Mouse (Mus musculus): ENCODE results near the gene 1700025G04Rik. TPM values are rescaled to one million over a fixed set of nuclear protein-coding genes. Genes with fewer than 3 reads are reported as not detected.

1700025G04Rik gene
- polyA plus RNA-seq, 2 experiments: 24.3 to 36.4 TPM

- H3K27me3 ChIP-seq (ENCODE audit: control insufficient read depth, insufficient read depth, low read length): no peaks in the 10 kb centered on the region
- 75% methylated on average over 8 of the region's 8 CpGs for WGBS
- no peak overlapping the region for H3K9ac ChIP-seq (ENCODE audit: low read depth, low read length, severe bottlenecking)
- ATAC-seq (ENCODE audit: low FRiP score, low read depth) (no peak), DNase-seq (ENCODE audit: low spot score) (no peak)
- H3K9me3 ChIP-seq (ENCODE audit: control insufficient read depth, low read length): no peaks in the 10 kb centered on the region
- H3K36me3 ChIP-seq (ENCODE audit: control insufficient read depth, insufficient read depth, low read length): peaks cover 10% of the 10 kb centered on the region; the same call in 1 of the 2 replicates
- H3K4me2 ChIP-seq (replicated peaks; ENCODE audit: low read depth, low read length, severe bottlenecking): no peak overlapping the region
- no peak for TF ChIP-seq POLR2A (IDR thresholded peaks at IDR 0.05; ENCODE audit: borderline replicate concordance, extremely low read depth, insufficient read depth, insufficient read length)
- no peak overlapping the region for H3K27ac ChIP-seq (replicated peaks; ENCODE audit: low read depth, low read length)
- peaks cover 12% of the 10 kb centered on the region for H3K4me1 ChIP-seq (ENCODE audit: control insufficient read depth, insufficient read depth, low read length)
- H3K4me3 ChIP-seq (replicated peaks; ENCODE audit: low read length): no peak overlapping the region
Observed at GRCm38 (mm10) chr1:152008473-152008991, 81.4 kb downstream of the 1700025G04Rik start.

GRCm38 (mm10) chr1:152006529-152006928 lies 83.4 kb downstream of the 1700025G04Rik start:
- Histone ChIP-seq H3K4me2 (replicated peaks; ENCODE audit: low read depth, low read length, severe bottlenecking) (no peak overlapping the region), H3K27me3 (ENCODE audit: control insufficient read depth, insufficient read depth, low read length) (no peaks in the 10 kb centered on the region), H3K36me3 (ENCODE audit: control insufficient read depth, insufficient read depth, low read length) (peaks cover 10% of the 10 kb centered on the region), H3K4me1 (ENCODE audit: control insufficient read depth, insufficient read depth, low read length) (peaks cover 12% of the 10 kb centered on the region), H3K9ac (ENCODE audit: low read depth, low read length, severe bottlenecking) (no peak overlapping the region), H3K27ac (replicated peaks; ENCODE audit: low read depth, low read length) (no peak overlapping the region), H3K4me3 (replicated peaks; ENCODE audit: low read length) (no peak overlapping the region), H3K9me3 (ENCODE audit: control insufficient read depth, low read length) (no peaks in the 10 kb centered on the region)
- DNase-seq (ENCODE audit: low spot score): no peak
- TF ChIP-seq POLR2A (IDR thresholded peaks at IDR 0.05; ENCODE audit: borderline replicate concordance, extremely low read depth, insufficient read depth, insufficient read length): no peak
- no peak for ATAC-seq (ENCODE audit: low FRiP score, low read depth)
- WGBS: 87% methylated on average over 6 of the region's 6 CpGs

GRCm38 (mm10) chr1:152004509-152004908 lies 85.4 kb downstream of the 1700025G04Rik start:
- peaks cover 11% of the 10 kb centered on the region for H3K4me1 ChIP-seq (ENCODE audit: control insufficient read depth, insufficient read depth, low read length)
- H3K9me3 ChIP-seq (ENCODE audit: control insufficient read depth, low read length): no peaks in the 10 kb centered on the region
- DNase-seq (ENCODE audit: low spot score) (no peak), ATAC-seq (ENCODE audit: low FRiP score, low read depth) (no peak)
- no peak overlapping the region for H3K27ac ChIP-seq (replicated peaks; ENCODE audit: low read depth, low read length)
- WGBS: 90% methylated on average over 6 of the region's 6 CpGs
- TF ChIP-seq POLR2A (IDR thresholded peaks at IDR 0.05; ENCODE audit: borderline replicate concordance, extremely low read depth, insufficient read depth, insufficient read length): no peak
- no peaks in the 10 kb centered on the region for H3K27me3 ChIP-seq (ENCODE audit: control insufficient read depth, insufficient read depth, low read length)
- no peak overlapping the region for H3K9ac ChIP-seq (ENCODE audit: low read depth, low read length, severe bottlenecking)
- no peak overlapping the region for H3K4me3 ChIP-seq (replicated peaks; ENCODE audit: low read length)
- peaks cover 10% of the 10 kb centered on the region for H3K36me3 ChIP-seq (ENCODE audit: control insufficient read depth, insufficient read depth, low read length)
- no peak overlapping the region for H3K4me2 ChIP-seq (replicated peaks; ENCODE audit: low read depth, low read length, severe bottlenecking)

- no peak overlapping the region for H3K4me3 ChIP-seq (replicated peaks; ENCODE audit: low read length)
- no peak overlapping the region for H3K27ac ChIP-seq (replicated peaks; ENCODE audit: low read depth, low read length)
- ATAC-seq (ENCODE audit: low FRiP score, low read depth) (no peak), DNase-seq (ENCODE audit: low spot score) (no peak)
- peaks cover 19% of the 10 kb centered on the region for H3K4me1 ChIP-seq (ENCODE audit: control insufficient read depth, insufficient read depth, low read length)
- no peaks in the 10 kb centered on the region for H3K9me3 ChIP-seq (ENCODE audit: control insufficient read depth, low read length)
- no peak for TF ChIP-seq POLR2A (IDR thresholded peaks at IDR 0.05; ENCODE audit: borderline replicate concordance, extremely low read depth, insufficient read depth, insufficient read length)
- H3K36me3 ChIP-seq (ENCODE audit: control insufficient read depth, insufficient read depth, low read length): peaks cover 5% of the 10 kb centered on the region; the same call in 1 of the 2 replicates
- no peak overlapping the region for H3K9ac ChIP-seq (ENCODE audit: low read depth, low read length, severe bottlenecking)
- H3K27me3 ChIP-seq (ENCODE audit: control insufficient read depth, insufficient read depth, low read length): no peaks in the 10 kb centered on the region
- WGBS: 37% methylated on average over 5 of the region's 5 CpGs
- H3K4me2 ChIP-seq (replicated peaks; ENCODE audit: low read depth, low read length, severe bottlenecking): no peak overlapping the region
Observed at GRCm38 (mm10) chr1:152000461-152000860, 89.5 kb downstream of the 1700025G04Rik start.

GRCm38 (mm10) chr1:151999424-151999842 lies 90.5 kb downstream of the 1700025G04Rik start:
- WGBS: 49% methylated on average over 7 of the region's 7 CpGs
- ATAC-seq (ENCODE audit: low FRiP score, low read depth) (no peak), DNase-seq (ENCODE audit: low spot score) (no peak)
- Histone ChIP-seq H3K4me3 (replicated peaks; ENCODE audit: low read length) (no peak overlapping the region), H3K9me3 (ENCODE audit: control insufficient read depth, low read length) (no peaks in the 10 kb centered on the region), H3K4me1 (ENCODE audit: control insufficient read depth, insufficient read depth, low read length) (peaks cover 19% of the 10 kb centered on the region), H3K27me3 (ENCODE audit: control insufficient read depth, insufficient read depth, low read length) (no peaks in the 10 kb centered on the region), H3K9ac (ENCODE audit: low read depth, low read length, severe bottlenecking) (no peak overlapping the region), H3K27ac (replicated peaks; ENCODE audit: low read depth, low read length) (no peak overlapping the region), H3K4me2 (replicated peaks; ENCODE audit: low read depth, low read length, severe bottlenecking) (no peak overlapping the region), H3K36me3 (ENCODE audit: control insufficient read depth, insufficient read depth, low read length) (no peaks in the 10 kb centered on the region; the same call in 1 of the 2 replicates)
- no peak for TF ChIP-seq POLR2A (IDR thresholded peaks at IDR 0.05; ENCODE audit: borderline replicate concordance, extremely low read depth, insufficient read depth, insufficient read length)
